18 mouse cellular contexts compared by ENCODE assay signal in the genomic region with DNA sequence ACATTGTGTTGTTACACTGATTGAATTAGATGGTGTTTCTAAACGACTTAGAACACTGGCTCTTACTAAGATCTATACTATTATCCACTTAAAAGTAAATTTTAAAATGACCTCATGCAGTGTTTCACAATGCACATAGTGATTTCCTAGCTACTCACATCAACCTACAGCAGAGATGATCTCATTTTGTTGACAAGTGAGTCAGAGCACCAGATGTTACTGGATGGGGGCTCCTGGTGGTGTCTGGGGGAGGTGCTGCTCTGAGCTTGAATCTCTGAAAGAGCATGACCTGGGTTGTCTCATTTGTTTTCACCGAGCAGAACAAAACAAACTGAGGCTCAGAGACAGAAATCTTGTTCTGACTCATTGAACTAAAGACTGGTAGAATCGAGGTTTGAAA.
DNase-seq lines count a peak whose midpoint lies in the region; TF ChIP-seq lines count a peak whose summit lies in the region.
"Had no signal": no experiment of that assay in that cellular context is flagged by ENCODE, and none has a peak within 500 bp of the region (broad histone marks: within the 10 kb centered on the region; RNA-seq: fewer than 3 reads in every experiment).

No protein-coding gene starts in this region.

- in situ Hi-C loops in CH12.LX (cut with MboI; ENCODE audit: low pct_ligation_motif_present, low pct_unique_long_range_greater_than_20kb, low sequenced_read_pairs) = no loop called here

- no peaks in the 10 kb centered on the region for H3K9me3 ChIP-seq in CH12.LX (replicated peaks; ENCODE audit: low read length)
- H3K9me3 ChIP-seq: midbrain, embryonic 10.5 days; neural tube, embryonic 15.5 days had no signal

- intact Hi-C loops in gastrocnemius, adult 2 months (cut with DNase I) = no loop called here

- TF ChIP-seq POLR2A in CH12.LX (IDR thresholded peaks at IDR 0.05; ENCODE audit: low read depth, low read length) (no peak), myocyte (IDR thresholded peaks at IDR 0.05; ENCODE audit: insufficient read length, low read depth) (no peak)

- no peak for TF ChIP-seq EP300 in CH12.LX (IDR thresholded peaks at IDR 0.05; ENCODE audit: low read length)

- no peak overlapping the region for H3K27ac ChIP-seq in CH12.LX (ENCODE audit: insufficient read depth, low read depth)
- no peak overlapping the region for H3K27ac ChIP-seq in gastrocnemius, adult 2 months
- H3K27ac ChIP-seq: liver, embryonic 14.5 days; midbrain, embryonic 10.5 days; neural tube, embryonic 15.5 days had no signal

- peaks cover 26% of the 10 kb centered on the region for H3K27me3 ChIP-seq in CH12.LX (replicated peaks)
- no peaks in the 10 kb centered on the region for H3K27me3 ChIP-seq in myocyte (ENCODE audit: control insufficient read depth, insufficient read depth, insufficient read length)
- H3K27me3 ChIP-seq: neural tube, embryonic 15.5 days had no signal

- TF ChIP-seq CTCF in CH12.LX (conservative IDR thresholded peaks at IDR 0.05 in 1 of 2, IDR thresholded peaks at IDR 0.05 in 1 of 2; ENCODE audit: low read depth in 2 of 2, low read length in 2 of 2) = no peak
- TF ChIP-seq CTCF in gastrocnemius, adult 2 months (IDR thresholded peaks at IDR 0.05) = no peak

- H3K4me2 ChIP-seq in CH12.LX (ENCODE audit: insufficient read depth, low read depth, poor library complexity, severe bottlenecking) (no peak overlapping the region), myocyte (ENCODE audit: low read depth) (peak overlapping the region; percentile 5)
- H3K4me2 ChIP-seq: neural tube, embryonic 15.5 days had no signal

- dilution Hi-C loops in CH12.LX (cut with MboI; ENCODE audit: extremely low pct_ligation_motif_present, extremely low pct_unique_long_range_greater_than_20kb, low sequenced_read_pairs) = no loop called here

- H3K36me3 ChIP-seq in CH12.LX (replicated peaks in 1 of 2; ENCODE audit: control insufficient read depth in 1 of 2, insufficient read depth in 1 of 2, low read length in 1 of 2) = no peaks in the 10 kb centered on the region
- no peaks in the 10 kb centered on the region for H3K36me3 ChIP-seq in myocyte (ENCODE audit: control insufficient read depth, insufficient read depth)
- H3K36me3 ChIP-seq: midbrain, embryonic 10.5 days; neural tube, embryonic 15.5 days had no signal

- DNase-seq in layer of hippocampus, adult 18-20 months (ENCODE audit: low spot score in 2 of 2) = peak; percentile 5 to 9
- no peak for DNase-seq in layer of hippocampus, postnatal 36 days
- DNase-seq in 3T3-L1 (ENCODE audit: low read depth, low spot score) (peak; percentile 93), CH12.LX (ENCODE audit: extremely low read depth) (peak; percentile 5)
- no peak for DNase-seq in gastrocnemius, adult 2 months
- DNase-seq in cerebellum, adult 9-10 months = no peak
- DNase-seq: adrenal gland, postnatal 10 days; cerebellum, adult 2 months; gastrocnemius, postnatal 14 days; heart, postnatal 36 days; kidney, postnatal 10 days; lung, postnatal 14 days; thymus, adult 18-20 months had no signal

- no peaks in the 10 kb centered on the region for H3K79me2 ChIP-seq in CH12.LX (replicated peaks; ENCODE audit: control insufficient read depth, extremely low read depth, insufficient read depth, poor library complexity, severe bottlenecking)
- no peaks in the 10 kb centered on the region for H3K79me2 ChIP-seq in myocyte (ENCODE audit: control insufficient read depth, insufficient read depth)

- H3K4me1 ChIP-seq in CH12.LX (ENCODE audit: control insufficient read depth in 1 of 2, insufficient read depth in 2 of 2) = peaks cover 0 to 2% of the 10 kb centered on the region in 2 experiments; a peak in 1 of 4 replicates
- H3K4me1 ChIP-seq: neural tube, embryonic 15.5 days had no signal

- H3K9ac ChIP-seq in CH12.LX (ENCODE audit: insufficient read depth, low read depth) = no peak overlapping the region
- H3K9ac ChIP-seq: liver, embryonic 14.5 days; neural tube, embryonic 15.5 days had no signal

- TF ChIP-seq RAD21 in CH12.LX (IDR thresholded peaks at IDR 0.05; ENCODE audit: low read depth, low read length) = no peak

- H3K4me3 ChIP-seq in CH12.LX (replicated peaks in 1 of 3; ENCODE audit: low read depth in 2 of 3, low read length in 2 of 3, poor library complexity in 1 of 3) = no peak overlapping the region
- H3K4me3 ChIP-seq in myocyte = no peak overlapping the region
- H3K4me3 ChIP-seq in gastrocnemius, adult 2 months = no peak overlapping the region
- H3K4me3 ChIP-seq: erythroblast, embryonic 14.5 days; midbrain, embryonic 10.5 days; neural tube, embryonic 15.5 days had no signal

- no peak overlapping the region for H3ac ChIP-seq in myocyte (ENCODE audit: control insufficient read depth, insufficient read length)

TF ChIP-seq in CH12.LX, 34 proteins besides CTCF, POLR2A, EP300 and RAD21:
- peak; percentile 48 for TF ChIP-seq JUN (IDR thresholded peaks at IDR 0.05; ENCODE audit: insufficient read depth, low read depth, low read length)
- TF ChIP-seq SMC3 (IDR thresholded peaks at IDR 0.05; ENCODE audit: low read depth, low read length) = no peak
- TF ChIP-seq JUND (conservative IDR thresholded peaks at IDR 0.05; ENCODE audit: low read depth, low read length) = no peak
- no peak for TF ChIP-seq MAX (IDR thresholded peaks at IDR 0.05; ENCODE audit: low read length)
- TF ChIP-seq MYC (IDR thresholded peaks at IDR 0.05; ENCODE audit: low read depth, low read length) = no peak
- TF ChIP-seq ELF1 (IDR thresholded peaks at IDR 0.05; ENCODE audit: low read depth, low read length) = no peak
- peak; percentile 7; the same call in 1 of the 2 replicates for TF ChIP-seq IRF4 (IDR thresholded peaks at IDR 0.05; ENCODE audit: low read depth, low read length)
- no peak for TF ChIP-seq ZC3H11A (IDR thresholded peaks at IDR 0.05; ENCODE audit: low read depth, low read length)
- TF ChIP-seq TBP (conservative IDR thresholded peaks at IDR 0.05; ENCODE audit: low read depth, low read length) = no peak
- no peak for TF ChIP-seq GABPA (IDR thresholded peaks at IDR 0.05; ENCODE audit: insufficient replicate concordance, low read depth, low read length)
- no peak for TF ChIP-seq ZMIZ1 (IDR thresholded peaks at IDR 0.05; ENCODE audit: low read depth, low read length)
- TF ChIP-seq MXI1 (IDR thresholded peaks at IDR 0.05; ENCODE audit: low read depth, low read length) = no peak

TF ChIP-seq in myocyte, 11 proteins besides CTCF, POLR2A, EP300 and RAD21:
- TF ChIP-seq CEBPB (IDR thresholded peaks at IDR 0.05; ENCODE audit: insufficient read depth, poor library complexity, severe bottlenecking) = peak; percentile 85
- peak; percentile 11 for TF ChIP-seq TCF12 (IDR thresholded peaks at IDR 0.05; ENCODE audit: insufficient read depth, poor library complexity, severe bottlenecking)
- TF ChIP-seq MYOD1 (IDR thresholded peaks at IDR 0.05; ENCODE audit: control insufficient read depth in 1 of 3, insufficient read length in 2 of 3, low read depth in 2 of 3) = peak in 1 of 3 experiments; percentile 9
- TF ChIP-seq E2F4 (IDR thresholded peaks at IDR 0.05; ENCODE audit: insufficient read depth) = no peak

Comparison
In these comparisons a context has a peak if more than half of its experiments do, and no peak if none do; other contexts are left out.
1. DNase-seq: peak in layer of hippocampus, adult 18-20 months (2 of 2), 3T3-L1 (single experiment) and CH12.LX (single experiment); none in layer of hippocampus, postnatal 36 days (0 of 2), gastrocnemius, adult 2 months (single experiment) and cerebellum, adult 9-10 months (single experiment).